Mouse (Mus musculus) liver, embryonic 11.5 days (tissue): ENCODE data around the gene Agbl4. TPM values are rescaled to one million over a fixed set of nuclear protein-coding genes. Genes with fewer than 3 reads are reported as not detected.

Experiments used
- ATAC-seq: fragments of 200-750 bp; cut with Nextera tagmentation; replicated peaks from 2 replicates; pipeline ENCODE4 v1.8.0; 2017; ENCODE audit warnings: moderate number of reproducible peaks, mild to moderate bottlenecking, moderate TSS enrichment, moderate library complexity; ENCODE audit not compliant: low FRiP score
- DNase-seq: peaks from one replicate; pipeline ENCODE4 v3.0.0-alpha.2; 2017; ENCODE audit warnings: low spot score
- H3K27ac ChIP-seq: fragments of 300-500 bp; sonication (generic); 2 replicates; pipeline ENCODE4 v1.5.1; 2014; ENCODE audit warnings: mild to moderate bottlenecking, low read depth, low read length, control low read depth
- H3K27me3 ChIP-seq: fragments of 300-500 bp; sonication (generic); replicated peaks from 2 replicates; pipeline ENCODE4 v1.6.1; 2014; ENCODE audit warnings: low read length, mixed read lengths; ENCODE audit not compliant: control insufficient read depth, insufficient read depth
- H3K36me3 ChIP-seq: fragments of 300-500 bp; sonication (generic); 2 replicates; pipeline ENCODE4 v1.6.1; 2014; ENCODE audit warnings: mild to moderate bottlenecking, low read length, moderate library complexity, mixed read lengths; ENCODE audit not compliant: control insufficient read depth, insufficient read depth
- H3K4me1 ChIP-seq: fragments of 300-500 bp; sonication (generic); replicated peaks from 2 replicates; pipeline ENCODE4 v1.6.1; 2014; ENCODE audit warnings: low read length, mixed read lengths; ENCODE audit not compliant: control insufficient read depth, insufficient read depth
- H3K4me2 ChIP-seq: fragments of 300-500 bp; sonication (generic); 2 replicates; pipeline ENCODE4 v1.6.1; 2014; ENCODE audit warnings: mild to moderate bottlenecking, control low read depth, moderate library complexity
- H3K4me3 ChIP-seq: fragments of 300-500 bp; sonication (generic); 2 replicates; pipeline ENCODE4 v1.5.1; 2014; ENCODE audit warnings: low read depth, low read length, control low read depth
- H3K9ac ChIP-seq: fragments of 300-500 bp; sonication (generic); 2 replicates; pipeline ENCODE4 v1.6.1; 2014; ENCODE audit warnings: low read depth, low read length, control low read depth
- H3K9me3 ChIP-seq: fragments of 300-500 bp; sonication (generic); 2 replicates; pipeline ENCODE4 v1.6.1; 2016; ENCODE audit warnings: low read length, inconsistent platforms, mixed read lengths; ENCODE audit not compliant: control insufficient read depth
- WGBS: fragments of 180-500 bp; shearing (Covaris S2); extraction: QIAGEN DNeasy Blood & Tissue Kit; methylation state at CpG from one replicate; pipeline ENCODE4 v1.1.7; 2014; 5-methylcytosine and 5-hydroxymethylcytosine counted together
- polyA plus RNA-seq: library from polyadenylated mRNA; unstranded; fragments of >200 nt; fragmentation: Nextera tagmentation; extraction: Ambion mirVana; gene quantifications from 2 replicates; pipeline ENCODE4 v1.2.1, GENCODE M21; 2014

Agbl4 gene
- polyA plus RNA-seq, 1 experiment from 2014 or later, result not detected

GRCm38 (mm10) chr4:111410731-111411130 lies 1013.3 kb downstream of the Agbl4 start:
- H3K4me1 ChIP-seq, result no peaks in the 10 kb centered on the region; the same call in 1 of the 2 replicates
- ATAC-seq, result no peak
- 82% methylated on average over 4 of the region's 4 CpGs for WGBS

GRCm38 (mm10) chr4:111414399-111414798 lies 1016.9 kb downstream of the Agbl4 start:
- no peak for ATAC-seq

More at GRCm38 (mm10) chr4:111410731-111411130, 1013.3 kb downstream of the Agbl4 start:
- Histone ChIP-seq H3K27ac (no peak overlapping the region), H3K27me3 (peaks cover 22% of the 10 kb centered on the region), H3K9ac (no peak overlapping the region), H3K4me3 (no peak overlapping the region), H3K36me3 (no peaks in the 10 kb centered on the region), H3K9me3 (no peaks in the 10 kb centered on the region), H3K4me2 (no peak overlapping the region)
- no peak for DNase-seq

GRCm38 (mm10) chr4:111414818-111415488 lies 1017.5 kb downstream of the Agbl4 start, which contains the start of gene Bend5:
TSS of gene Bend5 (plus strand) at chr4:111415006.
- Histone ChIP-seq H3K4me2 (peak within 1 kb of the TSS; percentile 62), H3K27me3 (peaks cover 26% of the 10 kb centered on the region), H3K4me3 (peak within 1 kb of the TSS; percentile 59), H3K36me3 (no peaks in the 10 kb centered on the region; the same call in 1 of the 2 replicates), H3K9me3 (no peaks in the 10 kb centered on the region), H3K27ac (no peak within 1 kb of the TSS; the same call in 1 of the 2 replicates), H3K4me1 (no peaks in the 10 kb centered on the region; the same call in 1 of the 2 replicates), H3K9ac (peak within 1 kb of the TSS; percentile 60)
- DNase-seq, result peak; percentile 76
- ATAC-seq, result peak; percentile 84
- under 1% methylated on average over 64 of the region's 66 CpGs for WGBS

More at GRCm38 (mm10) chr4:111414399-111414798, 1016.9 kb downstream of the Agbl4 start:
- peak overlapping the region; percentile 60; the same call in 1 of the 2 replicates for H3K9ac ChIP-seq
- WGBS, result 5% methylated on average over 6 of the region's 6 CpGs
- no peaks in the 10 kb centered on the region; the same call in 1 of the 2 replicates for H3K4me1 ChIP-seq
- H3K4me2 ChIP-seq, result peak overlapping the region; percentile 62
- H3K9me3 ChIP-seq, result no peaks in the 10 kb centered on the region
- peaks cover 26% of the 10 kb centered on the region for H3K27me3 ChIP-seq
- peak; percentile 33 for DNase-seq
- H3K36me3 ChIP-seq, result no peaks in the 10 kb centered on the region; the same call in 1 of the 2 replicates
- peak overlapping the region; percentile 59 for H3K4me3 ChIP-seq
- no peak overlapping the region for H3K27ac ChIP-seq

GRCm38 (mm10) chr4:111416126-111416525 lies 1018.7 kb downstream of the Agbl4 start:
- WGBS, result 56% methylated on average over 3 of the region's 3 CpGs
- DNase-seq (no peak), ATAC-seq (no peak)
- no peak overlapping the region for H3K9ac ChIP-seq
- H3K36me3 ChIP-seq, result no peaks in the 10 kb centered on the region; the same call in 1 of the 2 replicates
- no peaks in the 10 kb centered on the region; the same call in 1 of the 2 replicates for H3K4me1 ChIP-seq
- peaks cover 26% of the 10 kb centered on the region for H3K27me3 ChIP-seq
- H3K27ac ChIP-seq, result no peak overlapping the region
- peak overlapping the region; percentile 62; the same call in 1 of the 2 replicates for H3K4me2 ChIP-seq
- H3K4me3 ChIP-seq, result no peak overlapping the region
- H3K9me3 ChIP-seq, result no peaks in the 10 kb centered on the region

- WGBS, result 57% methylated on average over 3 of the region's 3 CpGs
- Histone ChIP-seq H3K27me3 (peaks cover 26% of the 10 kb centered on the region), H3K9ac (no peak overlapping the region)
Measured at GRCm38 (mm10) chr4:111416551-111416950, 1019.1 kb downstream of the Agbl4 start.

GRCm38 (mm10) chr4:111417716-111418115 lies 1020.3 kb downstream of the Agbl4 start:
- H3K4me3 ChIP-seq, result no peak overlapping the region
- H3K27ac ChIP-seq, result no peak overlapping the region
- H3K27me3 ChIP-seq, result peaks cover 23% of the 10 kb centered on the region
- no peaks in the 10 kb centered on the region; the same call in 1 of the 2 replicates for H3K4me1 ChIP-seq
- 86% methylated on average over 5 of the region's 5 CpGs for whole genome bisulfite sequencing
- ATAC-seq (no peak), DNase-seq (no peak)
- H3K9ac ChIP-seq, result no peak overlapping the region
- H3K36me3 ChIP-seq, result no peaks in the 10 kb centered on the region; the same call in 1 of the 2 replicates
- no peak overlapping the region for H3K4me2 ChIP-seq
- no peaks in the 10 kb centered on the region for H3K9me3 ChIP-seq

More at GRCm38 (mm10) chr4:111416551-111416950, 1019.1 kb downstream of the Agbl4 start:
- Histone ChIP-seq H3K4me1 (no peaks in the 10 kb centered on the region; the same call in 1 of the 2 replicates), H3K4me3 (no peak overlapping the region), H3K36me3 (no peaks in the 10 kb centered on the region; the same call in 1 of the 2 replicates), H3K27ac (no peak overlapping the region), H3K9me3 (no peaks in the 10 kb centered on the region), H3K4me2 (no peak overlapping the region)
- no peak for DNase-seq
- ATAC-seq, result no peak

GRCm38 (mm10) chr4:111419476-111419875 lies 1022.0 kb downstream of the Agbl4 start:
- ATAC-seq, result no peak
- 69% methylated on average over 1 of the region's 1 CpGs for WGBS
- no peak overlapping the region for H3K4me2 ChIP-seq

GRCm38 (mm10) chr4:111420031-111420430 lies 1022.6 kb downstream of the Agbl4 start:
- DNase-seq (no peak), ATAC-seq (no peak)
- H3K4me1 ChIP-seq, result no peaks in the 10 kb centered on the region; the same call in 1 of the 2 replicates
- H3K9me3 ChIP-seq, result no peaks in the 10 kb centered on the region
- no peak overlapping the region for H3K4me2 ChIP-seq
- H3K9ac ChIP-seq, result no peak overlapping the region
- H3K27me3 ChIP-seq, result peaks cover 11% of the 10 kb centered on the region
- WGBS, result 90% methylated on average over 3 of the region's 3 CpGs
- no peak overlapping the region for H3K4me3 ChIP-seq
- no peak overlapping the region for H3K27ac ChIP-seq
- H3K36me3 ChIP-seq, result no peaks in the 10 kb centered on the region; the same call in 1 of the 2 replicates

More at GRCm38 (mm10) chr4:111419476-111419875, 1022.0 kb downstream of the Agbl4 start:
- no peak for DNase-seq
- Histone ChIP-seq H3K27me3 (peaks cover 16% of the 10 kb centered on the region), H3K9ac (no peak overlapping the region), H3K4me1 (no peaks in the 10 kb centered on the region; the same call in 1 of the 2 replicates), H3K36me3 (no peaks in the 10 kb centered on the region; the same call in 1 of the 2 replicates), H3K9me3 (no peaks in the 10 kb centered on the region), H3K4me3 (no peak overlapping the region), H3K27ac (no peak overlapping the region)
